Mouse (Mus musculus): Measurements from ENCODE around the gene Spata31d1d. TPM values are rescaled to one million over a fixed set of nuclear protein-coding genes. Genes with fewer than 3 reads are reported as not detected.
"Not testable (repeated sequence)": the region's sequence is repeated elsewhere in the genome, so short reads cannot be mapped to it uniquely, and the experiment has no call there.

Gene Spata31d1d
- polyA plus RNA-seq (2015; fragmentation: Nextera tagmentation; extraction: Ambion mirVana), result not detected in 2 replicates

- Histone ChIP-seq H3K9ac (ENCODE audit: low read depth, low read length) (no peak within 1 kb of the TSS), H3K4me2 (ENCODE audit: low read length) (no peak within 1 kb of the TSS), H3K9me3 (replicated peaks; ENCODE audit: control insufficient read depth, low read length, poor library complexity, severe bottlenecking) (no peaks in the 10 kb centered on the region), H3K27me3 (ENCODE audit: control insufficient read depth, insufficient read depth, low read depth, low read length) (no peaks in the 10 kb centered on the region; the same call in 1 of the 2 replicates), H3K4me3 (ENCODE audit: low read depth, low read length) (no peak within 1 kb of the TSS), H3K36me3 (ENCODE audit: control insufficient read depth, insufficient read depth, low read length) (no peaks in the 10 kb centered on the region), H3K4me1 (ENCODE audit: control insufficient read depth, insufficient read depth, low read length) (no peaks in the 10 kb centered on the region), H3K27ac (ENCODE audit: low read length) (no peak within 1 kb of the TSS)
- no peak for ATAC-seq
- 35% methylated on average over 7 of the region's 7 CpGs for WGBS
These were observed at the start of gene Spata31d1d for GRCm38 (mm10) chr13:59731652-59732051. Spata31d1d (minus strand) TSS chr13:59731752.

- not testable (repeated sequence) for ATAC-seq; H3K4me1 ChIP-seq (ENCODE audit: control insufficient read depth, insufficient read depth, low read length)
These were observed 48.3 kb upstream of the Spata31d1d start for GRCm38 (mm10) chr13:59779744-59780264.

DNA sequence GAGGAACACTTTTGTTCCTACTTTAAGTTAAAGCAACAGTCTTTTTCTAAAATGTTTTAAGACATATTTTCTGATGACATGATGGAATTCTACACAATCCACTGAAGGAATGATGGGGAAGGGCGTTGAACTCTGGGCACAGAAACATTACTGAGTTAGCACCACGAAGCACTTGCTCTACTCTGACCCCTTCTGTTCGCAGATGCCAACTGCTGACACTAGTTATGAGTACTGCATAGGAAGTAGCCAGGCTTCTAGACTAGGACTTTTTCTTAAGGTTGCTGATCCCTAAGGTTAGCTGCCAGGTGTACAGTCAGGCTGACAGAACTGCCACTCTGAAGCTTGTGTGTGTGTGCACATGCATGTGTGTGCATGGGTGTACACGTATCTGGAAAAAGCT is 47.7 kb upstream of the Spata31d1d start:
- Histone ChIP-seq H3K27ac (ENCODE audit: low read length) (no peak overlapping the region), H3K36me3 (ENCODE audit: control insufficient read depth, insufficient read depth, low read length) (peaks cover 60% of the 10 kb centered on the region), H3K4me1 (ENCODE audit: control insufficient read depth, insufficient read depth, low read length) (no peaks in the 10 kb centered on the region), H3K9ac (ENCODE audit: low read depth, low read length) (no peak overlapping the region), H3K4me2 (ENCODE audit: low read length) (no peak overlapping the region), H3K9me3 (replicated peaks; ENCODE audit: control insufficient read depth, low read length, poor library complexity, severe bottlenecking) (no peaks in the 10 kb centered on the region), H3K4me3 (ENCODE audit: low read depth, low read length) (no peak overlapping the region), H3K27me3 (ENCODE audit: control insufficient read depth, insufficient read depth, low read depth, low read length) (no peaks in the 10 kb centered on the region)
- ATAC-seq, result no peak
- WGBS, result 87% methylated on average over 4 of the region's 4 CpGs

More at GRCm38 (mm10) chr13:59779744-59780264, 48.3 kb upstream of the Spata31d1d start:
- H3K27ac ChIP-seq (ENCODE audit: low read length); H3K9me3 ChIP-seq (replicated peaks; ENCODE audit: control insufficient read depth, low read length, poor library complexity, severe bottlenecking); H3K4me2 ChIP-seq (ENCODE audit: low read length); H3K27me3 ChIP-seq (ENCODE audit: control insufficient read depth, insufficient read depth, low read depth, low read length); H3K9ac ChIP-seq (ENCODE audit: low read depth, low read length); H3K4me3 ChIP-seq (ENCODE audit: low read depth, low read length): not testable (repeated sequence)
- H3K36me3 ChIP-seq (ENCODE audit: control insufficient read depth, insufficient read depth, low read length), result peaks cover 64% of the 10 kb centered on the region
- WGBS, result 100% methylated on average over 1 of the region's 1 CpGs

DNA sequence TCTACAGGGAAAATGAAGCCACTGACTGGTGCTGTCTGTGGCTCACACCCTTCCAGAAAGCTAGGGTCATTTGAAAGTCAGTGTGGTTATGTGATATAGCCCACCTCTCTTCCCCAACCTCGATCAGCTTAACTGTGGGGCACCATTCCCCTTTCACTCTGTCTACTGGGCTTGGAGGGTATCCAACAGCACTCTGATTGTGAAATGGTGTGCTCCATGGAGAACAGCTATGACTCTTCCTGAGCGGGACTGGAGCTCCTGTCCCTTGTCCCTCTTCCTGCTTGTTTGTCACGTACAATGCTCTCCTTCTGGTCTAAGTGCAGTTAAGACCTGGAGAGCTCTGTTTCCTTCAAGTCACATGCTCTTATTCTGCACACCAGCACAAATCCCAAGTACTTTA is 43.6 kb upstream of the Spata31d1d start:
- Histone ChIP-seq H3K9ac (ENCODE audit: low read depth, low read length) (no peak overlapping the region), H3K4me3 (ENCODE audit: low read depth, low read length) (no peak overlapping the region), H3K27ac (ENCODE audit: low read length) (no peak overlapping the region), H3K4me2 (ENCODE audit: low read length) (no peak overlapping the region), H3K27me3 (ENCODE audit: control insufficient read depth, insufficient read depth, low read depth, low read length) (no peaks in the 10 kb centered on the region), H3K9me3 (replicated peaks; ENCODE audit: control insufficient read depth, low read length, poor library complexity, severe bottlenecking) (no peaks in the 10 kb centered on the region), H3K36me3 (ENCODE audit: control insufficient read depth, insufficient read depth, low read length) (peaks cover 32% of the 10 kb centered on the region), H3K4me1 (ENCODE audit: control insufficient read depth, insufficient read depth, low read length) (peaks cover 6% of the 10 kb centered on the region; the same call in 1 of the 2 replicates)
- no peak for ATAC-seq
- WGBS, result 87% methylated on average over 3 of the region's 3 CpGs

- H3K27ac ChIP-seq (ENCODE audit: low read length), result no peak overlapping the region
- WGBS, result 68% methylated on average over 9 of the region's 9 CpGs
- no peak overlapping the region for H3K9ac ChIP-seq (ENCODE audit: low read depth, low read length)
- peaks cover 9% of the 10 kb centered on the region for H3K36me3 ChIP-seq (ENCODE audit: control insufficient read depth, insufficient read depth, low read length)
- H3K4me3 ChIP-seq (ENCODE audit: low read depth, low read length), result no peak overlapping the region
- no peak for ATAC-seq
- H3K27me3 ChIP-seq (ENCODE audit: control insufficient read depth, insufficient read depth, low read depth, low read length), result no peaks in the 10 kb centered on the region
- no peak overlapping the region for H3K4me2 ChIP-seq (ENCODE audit: low read length)
- no peaks in the 10 kb centered on the region for H3K9me3 ChIP-seq (replicated peaks; ENCODE audit: control insufficient read depth, low read length, poor library complexity, severe bottlenecking)
- H3K4me1 ChIP-seq (ENCODE audit: control insufficient read depth, insufficient read depth, low read length), result peaks cover 28% of the 10 kb centered on the region
These were observed 39.7 kb upstream of the Spata31d1d start for GRCm38 (mm10) chr13:59771257-59771656.

- H3K36me3 ChIP-seq (ENCODE audit: control insufficient read depth, insufficient read depth, low read length), result peaks cover 9% of the 10 kb centered on the region
- no peaks in the 10 kb centered on the region for H3K27me3 ChIP-seq (ENCODE audit: control insufficient read depth, insufficient read depth, low read depth, low read length)
- H3K9me3 ChIP-seq (replicated peaks; ENCODE audit: control insufficient read depth, low read length, poor library complexity, severe bottlenecking), result no peaks in the 10 kb centered on the region
- ATAC-seq, result no peak
- H3K9ac ChIP-seq (ENCODE audit: low read depth, low read length), result peak overlapping the region; percentile 81; the same call in 1 of the 2 replicates
- H3K4me3 ChIP-seq (ENCODE audit: low read depth, low read length), result peak overlapping the region; percentile 88
- peak overlapping the region; percentile 96 for H3K27ac ChIP-seq (ENCODE audit: low read length)
- peaks cover 30% of the 10 kb centered on the region for H3K4me1 ChIP-seq (ENCODE audit: control insufficient read depth, insufficient read depth, low read length)
- H3K4me2 ChIP-seq (ENCODE audit: low read length), result peak overlapping the region; percentile 55
- 75% methylated on average over 9 of the region's 9 CpGs for WGBS
These were observed 39.3 kb upstream of the Spata31d1d start for GRCm38 (mm10) chr13:59770847-59771246.

DNA sequence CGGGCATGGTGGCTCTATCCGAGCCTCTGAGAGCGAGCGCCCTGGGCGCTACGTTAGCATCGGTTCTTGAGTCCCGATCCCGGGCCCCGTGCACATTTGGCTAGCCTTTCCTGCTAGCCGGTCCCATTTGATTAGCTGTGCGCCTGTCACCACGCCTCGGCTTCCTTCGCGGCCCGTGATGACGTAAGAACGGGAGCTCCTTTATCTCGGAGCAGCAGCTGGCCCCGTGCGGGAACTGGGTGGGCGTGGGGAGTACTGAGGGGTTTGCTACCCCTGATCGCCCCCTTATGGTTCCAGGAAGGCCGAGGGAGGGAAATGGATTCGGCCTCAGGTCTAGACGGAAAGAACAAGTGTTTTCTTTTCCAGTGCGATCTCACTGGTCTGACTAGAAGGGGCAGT is 38.6 kb upstream of the Spata31d1d start:
- peak overlapping the region; percentile 81 for H3K9ac ChIP-seq (ENCODE audit: low read depth, low read length)
- no peaks in the 10 kb centered on the region for H3K27me3 ChIP-seq (ENCODE audit: control insufficient read depth, insufficient read depth, low read depth, low read length)
- WGBS, result 0% methylated on average over 28 of the region's 28 CpGs
- peak overlapping the region; percentile 55 for H3K4me2 ChIP-seq (ENCODE audit: low read length)
- H3K27ac ChIP-seq (ENCODE audit: low read length), result peak overlapping the region; percentile 96
- peaks cover 32% of the 10 kb centered on the region for H3K4me1 ChIP-seq (ENCODE audit: control insufficient read depth, insufficient read depth, low read length)
- no peaks in the 10 kb centered on the region for H3K9me3 ChIP-seq (replicated peaks; ENCODE audit: control insufficient read depth, low read length, poor library complexity, severe bottlenecking)
- peak overlapping the region; percentile 88 for H3K4me3 ChIP-seq (ENCODE audit: low read depth, low read length)
- ATAC-seq, result peak; percentile 88
- H3K36me3 ChIP-seq (ENCODE audit: control insufficient read depth, insufficient read depth, low read length), result peaks cover 6% of the 10 kb centered on the region

GRCm38 (mm10) chr13:59769296-59770163 is 38.0 kb upstream of the Spata31d1d start, which contains the start of gene Isca1:
Isca1 (minus strand) TSS chr13:59769810.
- peak within 1 kb of the TSS; percentile 96 for H3K27ac ChIP-seq (ENCODE audit: low read length)
- peaks cover 4% of the 10 kb centered on the region for H3K36me3 ChIP-seq (ENCODE audit: control insufficient read depth, insufficient read depth, low read length)
- H3K9me3 ChIP-seq (replicated peaks; ENCODE audit: control insufficient read depth, low read length, poor library complexity, severe bottlenecking), result no peaks in the 10 kb centered on the region
- WGBS, result under 1% methylated on average over 84 of the region's 91 CpGs
- H3K9ac ChIP-seq (ENCODE audit: low read depth, low read length), result peak within 1 kb of the TSS; percentile 81
- peak within 1 kb of the TSS; percentile 85 for H3K4me2 ChIP-seq (ENCODE audit: low read length)
- H3K27me3 ChIP-seq (ENCODE audit: control insufficient read depth, insufficient read depth, low read depth, low read length), result no peaks in the 10 kb centered on the region
- H3K4me3 ChIP-seq (ENCODE audit: low read depth, low read length), result peak within 1 kb of the TSS; percentile 88
- peaks cover 32% of the 10 kb centered on the region for H3K4me1 ChIP-seq (ENCODE audit: control insufficient read depth, insufficient read depth, low read length)
- ATAC-seq, result peak; percentile 98

DNA sequence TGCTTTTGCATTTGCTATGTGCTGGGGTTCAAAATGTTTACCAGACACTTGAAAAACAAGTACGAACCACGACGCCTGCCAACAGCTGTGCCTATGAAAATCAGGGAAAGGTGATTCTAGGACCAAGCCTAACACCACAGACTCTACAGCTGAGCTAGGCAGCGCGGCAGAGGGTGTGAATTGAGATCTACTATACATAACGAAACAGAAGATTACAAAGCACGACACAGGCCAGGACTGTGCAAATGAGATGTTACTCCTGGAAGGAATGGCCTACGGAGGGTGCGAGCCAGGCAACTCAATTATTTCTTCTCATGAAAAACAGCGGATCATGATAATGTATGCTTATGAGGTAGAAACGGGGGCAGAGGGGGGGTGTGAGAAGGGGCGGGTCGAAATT is 37.0 kb upstream of the Spata31d1d start:
- Histone ChIP-seq H3K4me3 (ENCODE audit: low read depth, low read length) (peak overlapping the region; percentile 88), H3K9ac (ENCODE audit: low read depth, low read length) (peak overlapping the region; percentile 81), H3K4me1 (ENCODE audit: control insufficient read depth, insufficient read depth, low read length) (peaks cover 32% of the 10 kb centered on the region), H3K27me3 (ENCODE audit: control insufficient read depth, insufficient read depth, low read depth, low read length) (no peaks in the 10 kb centered on the region), H3K27ac (ENCODE audit: low read length) (no peak overlapping the region), H3K9me3 (replicated peaks; ENCODE audit: control insufficient read depth, low read length, poor library complexity, severe bottlenecking) (no peaks in the 10 kb centered on the region), H3K4me2 (ENCODE audit: low read length) (peak overlapping the region; percentile 85), H3K36me3 (ENCODE audit: control insufficient read depth, insufficient read depth, low read length) (peaks cover 4% of the 10 kb centered on the region)
- WGBS, result 35% methylated on average over 13 of the region's 13 CpGs
- no peak for ATAC-seq

All from midbrain, embryonic 16.5 days (tissue).